Mouse (Mus musculus) kidney, adult 8-10 months (tissue): ENCODE results near the gene Wnt5b.

ENCODE experiments used
- DNase-seq, 2 experiments: peaks; one replicate each; pipeline ENCODE4 v3.0.0; 2022

Wnt5b gene

DNA sequence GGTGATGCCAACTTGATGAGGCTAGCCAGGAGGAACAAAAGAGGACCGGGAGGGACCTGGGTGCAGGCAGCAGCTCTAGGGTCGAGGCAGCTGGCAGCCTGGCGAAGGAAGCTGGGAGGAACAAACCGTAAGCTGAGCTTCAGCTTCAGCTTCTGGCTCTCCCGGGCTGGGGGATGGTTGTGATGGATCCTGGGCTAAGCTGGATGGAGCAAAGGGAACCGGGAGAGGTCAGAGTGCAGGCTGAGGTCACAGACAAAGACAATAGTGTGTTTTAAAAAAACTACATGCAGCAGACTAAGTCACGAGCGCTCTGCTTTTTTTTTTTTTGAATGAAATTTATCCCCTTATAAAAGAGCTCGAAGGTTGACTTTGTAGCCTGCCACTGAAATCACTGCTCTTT lies 23.4 kb downstream of the Wnt5b start:
- DNase-seq = no peak

DNA sequence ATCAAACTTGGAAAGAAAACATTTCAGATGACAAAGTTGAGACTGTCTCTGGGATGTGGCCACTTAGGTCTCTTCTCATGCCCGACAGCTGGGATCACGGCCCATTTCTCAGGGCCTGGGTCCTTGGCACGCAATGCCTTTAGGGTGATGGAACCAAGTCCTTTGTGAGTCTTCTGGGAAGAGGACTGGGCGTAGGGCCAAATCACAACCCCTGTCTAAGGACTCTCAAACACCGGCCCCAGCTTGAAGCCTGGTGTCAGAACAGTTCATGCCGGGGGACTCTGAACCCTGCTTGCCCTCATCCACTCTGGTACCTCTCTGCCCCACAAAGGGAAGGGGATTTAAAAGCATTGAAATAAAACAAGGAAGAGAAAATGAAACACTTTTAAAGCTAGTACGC lies 30.1 kb downstream of the Wnt5b start:
- DNase-seq = no peak

GRCm38 (mm10) chr6:119513452-119513851 lies 30.7 kb downstream of the Wnt5b start:
- DNase-seq = no peak

DNA sequence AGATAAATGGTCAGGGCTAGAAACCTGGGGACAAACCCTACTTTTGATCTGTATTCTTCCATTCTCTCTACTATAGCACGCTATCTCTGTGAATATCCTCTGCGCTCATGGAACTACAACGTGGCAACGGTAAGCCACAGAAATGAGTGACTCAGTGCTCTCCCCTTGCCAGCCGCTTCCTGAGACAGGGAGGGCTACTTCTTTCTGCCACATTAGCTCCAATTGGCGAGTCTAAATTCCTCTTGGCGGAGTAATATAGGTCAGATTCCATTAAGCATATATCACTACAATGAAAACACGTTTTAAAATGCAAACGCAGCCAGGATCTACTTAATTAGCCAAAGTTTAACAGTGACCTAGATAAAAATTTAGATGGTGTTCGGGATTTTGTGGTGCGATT lies 31.4 kb downstream of the Wnt5b start:
- no peak for DNase-seq

GRCm38 (mm10) chr6:119509437-119510037 lies 34.6 kb downstream of the Wnt5b start:
- DNase-seq = no peak

GRCm38 (mm10) chr6:119508634-119509375 lies 35.3 kb downstream of the Wnt5b start:
- no peak for DNase-seq

- DNase-seq = no peak
These were observed 35.9 kb downstream of the Wnt5b start for GRCm38 (mm10) chr6:119508221-119508620.

DNA sequence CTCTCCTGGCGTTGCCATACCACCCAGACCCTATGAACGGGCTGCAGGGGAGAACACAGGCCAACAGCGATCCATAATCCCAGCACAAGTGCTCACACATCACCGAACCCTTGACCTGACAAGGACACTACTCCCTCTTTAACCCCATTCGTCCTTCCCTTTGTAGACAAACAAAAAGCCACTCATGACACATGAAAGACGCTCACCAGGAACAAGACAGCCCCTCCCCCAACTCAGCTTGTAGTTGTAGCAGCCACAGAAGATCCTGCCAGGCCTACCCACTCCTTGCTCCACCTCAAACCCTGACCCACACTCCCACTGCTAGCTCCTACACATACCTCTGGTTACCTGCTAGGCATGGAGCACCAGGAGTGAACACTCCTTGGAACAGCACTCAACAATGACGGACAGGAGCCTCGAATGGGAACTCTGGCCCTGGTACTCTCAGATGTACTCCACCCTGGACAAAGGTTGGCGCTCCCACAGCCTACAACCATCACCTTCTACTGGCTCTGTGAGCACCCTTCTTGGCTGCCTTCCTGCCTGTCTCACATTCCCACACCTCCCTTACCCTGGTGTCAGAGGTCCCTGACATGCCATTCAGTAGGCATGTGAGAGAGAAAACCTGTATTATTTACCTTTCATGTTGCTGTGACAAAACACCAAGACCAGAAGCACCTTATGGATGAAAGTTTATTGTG lies 38.5 kb downstream of the Wnt5b start:
- DNase-seq = peak; percentile 34 to 42

DNA sequence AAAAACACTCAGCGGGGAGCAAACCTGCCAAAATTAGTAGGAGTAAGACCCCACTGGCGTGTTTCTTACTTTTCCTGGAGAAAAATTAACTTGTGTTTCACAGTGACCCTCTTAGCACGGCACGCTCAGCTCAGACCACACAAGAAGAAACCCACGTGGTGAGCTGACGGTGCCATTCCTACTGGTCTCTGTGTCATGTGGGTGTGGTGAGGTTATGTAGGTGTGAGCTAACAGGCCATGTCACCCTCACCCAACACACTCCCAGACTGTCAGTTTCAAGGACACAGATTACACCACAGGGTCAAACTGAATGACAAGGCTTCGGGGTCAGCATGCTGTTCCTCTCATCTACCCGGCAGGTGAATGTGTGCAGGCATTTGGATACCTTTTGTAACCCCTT lies 39.4 kb downstream of the Wnt5b start:
- DNase-seq = no peak

GRCm38 (mm10) chr6:119502031-119502430 lies 42.1 kb downstream of the Wnt5b start:
- DNase-seq = no peak

- DNase-seq = no peak
These were observed 44.1 kb downstream of the Wnt5b start for GRCm38 (mm10) chr6:119500086-119500485.

DNA sequence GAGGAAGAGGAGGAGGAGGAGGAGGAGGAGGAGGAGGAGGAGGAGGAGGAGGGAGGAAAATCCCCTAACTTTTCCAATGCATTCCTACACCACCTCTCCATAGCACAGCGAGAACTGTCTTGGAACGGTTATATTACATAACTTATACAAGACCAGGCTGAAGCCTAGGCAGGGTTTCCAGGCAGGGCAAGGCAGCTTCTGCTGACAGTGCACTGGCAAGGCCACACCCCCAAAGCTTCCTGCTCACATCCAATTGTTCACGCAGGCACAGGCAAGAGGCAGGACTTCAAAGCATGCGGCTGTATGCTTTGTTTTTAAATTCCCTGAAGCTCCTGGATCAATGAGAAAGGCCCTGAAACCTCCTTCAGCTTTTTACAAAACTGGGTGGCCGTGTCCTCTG lies 44.9 kb downstream of the Wnt5b start:
- peak; percentile 68 to 73 for DNase-seq

- no peak for DNase-seq
These were observed 51.5 kb downstream of the Wnt5b start for GRCm38 (mm10) chr6:119492630-119493014.

GRCm38 (mm10) chr6:119491997-119492629 lies 52.0 kb downstream of the Wnt5b start:
- DNase-seq = no peak

DNA sequence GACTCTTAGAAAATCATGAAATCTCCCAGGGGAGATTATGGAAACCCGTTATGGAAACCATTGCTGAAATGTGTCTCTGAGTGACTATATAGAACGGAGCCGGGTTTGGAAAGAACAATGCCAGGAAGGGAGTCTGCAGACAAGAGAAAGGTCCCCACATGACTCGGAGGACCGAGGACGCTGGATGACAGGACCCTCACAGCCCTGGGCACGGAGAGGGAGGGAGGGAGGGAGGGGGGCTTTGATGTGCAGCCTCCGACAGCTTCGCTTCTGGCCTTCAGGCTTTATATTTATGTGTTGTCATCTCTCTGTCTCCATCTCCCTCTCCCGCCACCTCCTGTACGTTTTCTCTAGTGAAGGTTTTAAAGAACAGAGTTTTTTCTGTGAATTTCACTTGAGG lies 53.1 kb downstream of the Wnt5b start:
- DNase-seq = no peak

DNA sequence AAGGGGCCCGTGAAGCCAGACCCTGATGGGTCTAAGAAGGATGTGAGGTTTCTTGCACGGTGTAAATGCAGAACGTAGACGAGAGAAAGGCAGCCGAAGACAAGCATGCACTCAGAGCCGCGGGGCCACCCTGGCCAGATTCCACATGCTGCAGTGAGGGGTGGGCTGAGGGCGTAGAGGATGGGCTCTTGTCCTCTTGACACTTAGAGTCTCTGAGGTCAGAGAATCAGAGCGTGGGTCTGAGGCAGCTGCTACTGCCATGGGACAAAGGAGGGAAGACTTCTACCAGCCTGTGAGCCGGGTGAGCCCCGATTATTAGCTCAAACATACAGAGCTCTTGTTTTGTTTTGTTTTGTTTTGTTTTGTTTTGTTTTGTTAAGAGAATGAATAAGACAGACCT lies 53.6 kb downstream of the Wnt5b start:
- no peak for DNase-seq

- DNase-seq = no peak
These were observed 54.4 kb downstream of the Wnt5b start for GRCm38 (mm10) chr6:119489765-119490164.

DNA sequence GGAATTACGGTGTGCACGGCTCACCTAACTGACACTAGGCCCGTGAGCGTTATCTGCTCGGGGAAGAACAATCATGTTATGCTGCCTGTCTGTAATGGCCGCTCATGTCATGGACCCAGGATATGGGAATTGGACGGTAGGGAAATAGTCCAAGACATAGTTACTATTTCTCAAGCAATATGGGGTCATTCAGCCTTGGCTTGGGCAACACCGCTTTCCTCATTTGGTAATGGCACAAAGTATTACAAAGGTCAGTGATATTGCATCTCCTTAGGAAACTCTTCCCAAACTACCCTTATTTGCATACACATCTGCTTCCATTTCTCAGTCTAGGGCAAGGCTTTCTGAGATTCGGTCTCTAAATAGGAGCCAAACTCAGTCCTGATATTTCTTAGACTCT lies 56.5 kb downstream of the Wnt5b start:
- DNase-seq = no peak

DNA sequence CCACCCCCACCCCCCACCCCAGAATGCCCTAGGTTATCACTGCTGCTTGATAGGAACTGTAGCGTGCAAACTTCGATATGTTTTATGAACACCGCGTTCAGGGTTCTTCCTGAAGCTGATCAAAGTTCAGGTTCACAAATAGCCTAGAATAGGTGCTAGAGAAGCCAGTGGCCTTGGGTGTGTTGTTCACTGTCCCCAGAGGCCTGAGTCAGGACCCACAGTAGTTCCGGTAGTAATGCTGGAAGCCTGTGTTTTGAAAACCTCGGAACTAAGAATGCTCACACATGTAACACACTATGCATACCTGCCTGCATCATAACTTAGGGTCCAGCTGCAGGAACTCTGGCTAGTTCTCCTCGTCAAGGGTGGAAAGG lies 57.1 kb downstream of the Wnt5b start:
- DNase-seq = no peak

DNA sequence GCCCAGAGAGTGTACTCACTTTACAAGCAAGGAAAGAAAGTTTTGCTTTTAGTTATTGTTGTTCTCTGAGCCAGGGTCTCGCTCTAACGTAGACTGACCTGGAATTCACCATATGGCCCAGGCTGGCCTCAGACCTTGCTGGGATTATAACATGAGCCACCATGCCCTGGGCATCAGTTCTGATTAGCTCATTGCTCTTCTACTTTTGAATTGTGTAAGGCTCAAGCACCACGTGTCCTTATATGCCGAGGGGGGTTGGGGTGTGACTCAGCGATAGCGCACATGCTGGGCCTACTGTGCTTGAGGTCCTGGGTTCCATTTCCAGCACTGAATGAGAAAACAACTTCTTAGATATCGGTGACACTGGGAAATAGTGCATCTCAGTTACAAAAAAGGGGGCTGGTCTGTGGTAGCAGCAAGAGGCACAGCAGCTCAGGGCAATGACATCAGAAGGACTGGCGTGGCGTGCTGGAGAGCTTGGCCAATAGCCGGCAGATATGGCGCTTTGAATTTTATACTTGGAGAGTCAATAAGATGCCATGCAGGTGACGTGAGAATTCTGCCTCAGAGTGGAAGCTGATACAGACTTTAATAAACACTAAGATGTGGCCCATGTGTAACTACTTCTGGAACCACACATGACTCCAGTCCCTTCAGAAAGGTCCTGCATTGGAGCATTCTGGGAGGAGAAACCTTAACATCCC lies 57.6 kb downstream of the Wnt5b start:
- no peak for DNase-seq

- DNase-seq = no peak
These were observed 58.7 kb downstream of the Wnt5b start for GRCm38 (mm10) chr6:119485486-119485885.

- DNase-seq = peak in 1 of 2 experiments; percentile 31
These were observed 61.1 kb downstream of the Wnt5b start for GRCm38 (mm10) chr6:119482958-119483600.
